Mouse (Mus musculus) frontal cortex, adult 2 months (tissue): ENCODE measurements around the gene H2-Ab1. TPM values are rescaled to one million over a fixed set of nuclear protein-coding genes. Genes with fewer than 3 reads are reported as not detected.
A peak's percentile ranks its signal among the peaks of the same experiment; 100 is the strongest.
"Not testable (repeated sequence)": the region's sequence is repeated elsewhere in the genome, so short reads cannot be mapped to it uniquely, and the experiment has no call there.

Source experiments
- DNase-seq, 2 experiments: peaks; one replicate each; pipeline ENCODE4 v3.0.0; 2022; ENCODE audit warnings: low spot score in 1 of 2; ENCODE audit errors: extremely low spot score in 1 of 2
- polyA plus RNA-seq: library from polyadenylated mRNA; depleted of rRNA; stranded (reverse); fragments of >200 nt; gene quantifications from 2 replicates; pipeline ENCODE4 v1.2.3, GENCODE M21; 2012; rRNA removed

H2-Ab1 gene
- polyA plus RNA-seq, 1 experiment: 5.2 TPM

GRCm38 (mm10) chr17:34305380-34306030 lies 48.0 kb downstream of the H2-Ab1 start, which contains the start of gene H2-Eb1:
Gene H2-Eb1, plus strand, starts transcription at chr17:34305867.
- peak; percentile 89 to 96 for DNase-seq

GRCm38 (mm10) chr17:34306407-34306806 lies 48.9 kb downstream of the H2-Ab1 start:
- no peak for DNase-seq

GRCm38 (mm10) chr17:34307216-34307615 lies 49.7 kb downstream of the H2-Ab1 start:
- DNase-seq: no peak

- DNase-seq: no peak
Observed at GRCm38 (mm10) chr17:34308161-34308560, 50.7 kb downstream of the H2-Ab1 start.

GRCm38 (mm10) chr17:34309225-34309624 lies 51.7 kb downstream of the H2-Ab1 start:
- DNase-seq: no peak

GRCm38 (mm10) chr17:34309683-34310385 lies 52.3 kb downstream of the H2-Ab1 start:
- DNase-seq: peak in 1 of 2 experiments; percentile 80

GRCm38 (mm10) chr17:34310526-34310925 lies 53.0 kb downstream of the H2-Ab1 start:
- DNase-seq: not testable (repeated sequence)

GRCm38 (mm10) chr17:34312185-34312584 lies 54.7 kb downstream of the H2-Ab1 start:
- no peak for DNase-seq

GRCm38 (mm10) chr17:34313393-34313792 lies 55.9 kb downstream of the H2-Ab1 start:
- peak in 1 of 2 experiments; percentile 88 for DNase-seq

GRCm38 (mm10) chr17:34314286-34314685 lies 56.8 kb downstream of the H2-Ab1 start:
- DNase-seq: no peak

GRCm38 (mm10) chr17:34315512-34315911 lies 58.0 kb downstream of the H2-Ab1 start:
- no peak for DNase-seq

- no peak for DNase-seq
Observed at GRCm38 (mm10) chr17:34316697-34317096, 59.2 kb downstream of the H2-Ab1 start.

GRCm38 (mm10) chr17:34317275-34317674 lies 59.8 kb downstream of the H2-Ab1 start:
- DNase-seq: no peak

Other genes with a start within 250 kb of the H2-Ab1 start
- 80.9 and 89.6 TPM in 2 replicates for gene Ring1, start 233.0 kb upstream of the H2-Ab1 start, polyA plus RNA-seq
- 84.6 and 87.2 TPM in 2 replicates for gene H2-Ke6, start 229.6 kb upstream of the H2-Ab1 start, polyA plus RNA-seq
- gene Slc39a7, start 226.0 kb upstream of the H2-Ab1 start, polyA plus RNA-seq: 101 and 102 TPM in 2 replicates
- 69.5 and 79.4 TPM in 2 replicates for gene Rxrb, start 225.9 kb upstream of the H2-Ab1 start, polyA plus RNA-seq
- 10.0 and 10.7 TPM in 2 replicates for gene Col11a2, start 218.3 kb upstream of the H2-Ab1 start, polyA plus RNA-seq
- gene H2-Oa, start 165.3 kb upstream of the H2-Ab1 start, polyA plus RNA-seq: 1.1 and 1.2 TPM in 2 replicates
- gene H2-DMa, start 138.1 kb upstream of the H2-Ab1 start, polyA plus RNA-seq: 26.3 and 26.8 TPM in 2 replicates
- gene Brd2, start 135.1 kb upstream of the H2-Ab1 start, polyA plus RNA-seq: 167 and 194 TPM in 2 replicates
- 0.99 and 1.1 TPM in 2 replicates for gene H2-DMb2, start 114.4 kb upstream of the H2-Ab1 start, polyA plus RNA-seq
- 3.1 and 3.5 TPM in 2 replicates for gene H2-DMb1, start 104.6 kb upstream of the H2-Ab1 start, polyA plus RNA-seq
- gene Tap1, start 70.1 kb upstream of the H2-Ab1 start, polyA plus RNA-seq: 4.0 and 4.1 TPM in 2 replicates
- 4.5 and 4.7 TPM in 2 replicates for gene Psmb9, start 69.9 kb upstream of the H2-Ab1 start, polyA plus RNA-seq
- 10.1 and 12.1 TPM in 2 replicates for gene Psmb8, start 60.0 kb upstream of the H2-Ab1 start, polyA plus RNA-seq
- 9.1 and 10.1 TPM in 2 replicates for gene Tap2, start 54.2 kb upstream of the H2-Ab1 start, polyA plus RNA-seq
- gene H2-Ob, start 18.8 kb upstream of the H2-Ab1 start, polyA plus RNA-seq: 0.78 and 1.1 TPM in 2 replicates
- gene H2-Aa, start 30.1 kb downstream of the H2-Ab1 start, polyA plus RNA-seq: 3.4 and 3.8 TPM in 2 replicates
- 3.2 and 5.1 TPM in 2 replicates for gene H2-Eb1, start 48.2 kb downstream of the H2-Ab1 start, polyA plus RNA-seq
- gene H2-Eb2, start 68.0 kb downstream of the H2-Ab1 start, polyA plus RNA-seq: not detected in 2 replicates
- gene Btnl2, start 97.1 kb downstream of the H2-Ab1 start, polyA plus RNA-seq: 0.06 TPM in 1 of 2 replicates, not detected in the other
- not detected in 2 replicates for gene Btnl1, start 119.4 kb downstream of the H2-Ab1 start, polyA plus RNA-seq
- gene BC051142, start 141.1 kb downstream of the H2-Ab1 start, polyA plus RNA-seq: 10.7 and 11.1 TPM in 2 replicates
- not detected in 2 replicates for gene Btnl4, start 219.6 kb downstream of the H2-Ab1 start, polyA plus RNA-seq